Mouse (Mus musculus) testis, adult 2 months (tissue): ENCODE results near the gene Ufl1.

Source experiments
- CTCF ChIP-seq: fragments of 200-500 bp; IDR thresholded peaks from 2 replicates; pipeline ENCODE4 v1.5.1; 2012; ENCODE audit warnings: low read depth, mild to moderate bottlenecking, inconsistent platforms, low read length, moderate library complexity; ENCODE audit not compliant: control insufficient read depth, insufficient read depth, insufficient replicate concordance
- POLR2A ChIP-seq: fragments of 200-500 bp; IDR thresholded peaks from 2 replicates; pipeline ENCODE4 v1.6.1; 2012; ENCODE audit warnings: low read depth, mild to moderate bottlenecking, inconsistent platforms, low read length, moderate library complexity; ENCODE audit not compliant: control insufficient read depth

DNA sequence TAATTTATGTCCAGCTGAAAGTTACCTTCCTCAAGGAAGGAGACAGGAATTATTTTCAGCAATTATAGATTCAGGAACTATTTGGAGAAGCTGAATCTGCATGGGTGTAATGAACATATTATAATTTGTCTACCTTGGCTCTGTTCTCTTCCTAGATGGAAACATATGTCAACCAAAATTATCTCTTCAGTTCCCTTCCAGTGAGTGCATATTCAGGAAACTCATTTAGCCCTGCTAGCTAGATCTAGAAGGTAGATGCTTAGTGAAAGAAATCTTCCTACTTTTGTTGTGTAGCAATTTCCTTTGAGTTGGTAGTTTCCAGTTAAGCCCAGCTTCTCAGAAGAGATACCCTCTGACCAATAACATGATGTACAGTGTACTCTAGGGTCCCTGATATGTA lies 59.7 kb downstream of the Ufl1 start:
- no peak for TF ChIP-seq CTCF
- no peak for TF ChIP-seq POLR2A
